Mouse (Mus musculus) embryonic stem cell, embryonic (primary cell): ENCODE results near the gene Heyl.

Experiments
- CTCF ChIA-PET, 4 experiments: fragments of 300-600 bp in 2 of 4; fragments of 350-600 bp in 2 of 4; sonication (Branson Sonifier 250); formaldehyde crosslinking; loops; one replicate each; lab custom pipeline; 2022; ENCODE audit warnings: inconsistent platforms in 2 of 4; lab: Charles Lee
- POLR2A ChIA-PET, 4 experiments: fragments of 300-600 bp in 2 of 4; fragments of 350-600 bp in 2 of 4; sonication (Branson Sonifier 250); formaldehyde crosslinking; loops; one replicate each; lab custom pipeline; 2022; ENCODE audit warnings: antibody characterized with exemption in 4 of 4, inconsistent platforms in 1 of 4; lab: Charles Lee

The Heyl gene

GRCm38 (mm10) chr4:123292390-123292789 is 59.0 kb downstream of the Heyl start:
- POLR2A ChIA-PET, result interaction anchor here in 1 of 4 experiments (0.6 to 1.9 kb wide), 3 partner anchors 8 to 165 kb away, joined by 3 to 5 read pairs (median 4); no protein-coding TSS in a partner anchor

GRCm38 (mm10) chr4:123292989-123293388 is 59.6 kb downstream of the Heyl start:
- POLR2A ChIA-PET, result interaction anchor here in 1 of 4 experiments (1.1 to 5.8 kb wide), 7 partner anchors 8 to 429 kb away, joined by 3 to 33 read pairs (median 4); no protein-coding TSS in a partner anchor
- CTCF ChIA-PET, result interaction anchor here in 2 of 4 experiments (0.5 to 0.7 kb wide), 2 partner anchors 31 to 98 kb away, joined by 3 to 4 read pairs; no protein-coding TSS in a partner anchor

More at GRCm38 (mm10) chr4:123292390-123292789, 59.0 kb downstream of the Heyl start:
- CTCF ChIA-PET, result interaction anchor here in 2 of 4 experiments (0.5 to 0.6 kb wide), 2 partner anchors 15 to 235 kb away, joined by 4 to 11 read pairs; no protein-coding TSS in a partner anchor

DNA sequence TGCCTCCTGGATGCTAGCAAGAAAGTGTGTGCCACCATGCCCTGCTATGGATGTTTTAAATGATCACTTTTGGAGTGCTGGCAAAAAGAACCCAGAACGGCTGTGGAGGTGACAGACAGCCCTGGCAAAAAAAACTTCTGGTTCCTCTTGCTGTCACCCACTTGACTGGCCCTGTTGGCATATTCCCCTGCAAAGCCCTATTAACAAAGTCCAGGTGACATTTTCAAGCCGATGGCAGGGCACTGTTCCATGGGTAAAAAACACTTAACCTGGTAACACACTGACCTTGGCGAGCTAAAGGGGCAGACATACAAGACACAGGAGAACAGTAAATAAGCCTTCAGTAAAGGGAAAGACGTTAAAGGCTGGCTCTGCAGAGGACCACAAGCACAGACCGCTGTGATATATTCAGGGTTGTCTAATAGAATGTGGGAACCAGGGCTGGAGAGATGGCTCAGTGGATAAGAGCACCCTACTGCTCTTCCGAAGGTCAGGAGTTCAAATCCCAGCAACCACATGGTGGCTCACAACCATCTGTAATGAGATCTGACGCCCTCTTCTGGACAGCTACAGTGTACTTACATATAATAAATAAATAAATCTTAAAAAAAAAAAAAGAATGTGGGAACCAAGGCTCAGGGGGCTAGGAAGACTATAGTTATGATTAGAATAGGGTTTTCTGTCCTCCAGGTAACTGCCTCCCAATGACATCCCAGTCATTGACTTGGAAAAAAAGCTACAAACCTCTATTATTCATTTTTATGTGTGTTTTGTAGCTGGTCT is 60.5 kb downstream of the Heyl start:
- POLR2A ChIA-PET, result interaction anchor here in 2 of 4 experiments (0.8 to 5.8 kb wide), 12 partner anchors 8 to 428 kb away, joined by 3 to 33 read pairs (median 4); no protein-coding TSS in a partner anchor

DNA sequence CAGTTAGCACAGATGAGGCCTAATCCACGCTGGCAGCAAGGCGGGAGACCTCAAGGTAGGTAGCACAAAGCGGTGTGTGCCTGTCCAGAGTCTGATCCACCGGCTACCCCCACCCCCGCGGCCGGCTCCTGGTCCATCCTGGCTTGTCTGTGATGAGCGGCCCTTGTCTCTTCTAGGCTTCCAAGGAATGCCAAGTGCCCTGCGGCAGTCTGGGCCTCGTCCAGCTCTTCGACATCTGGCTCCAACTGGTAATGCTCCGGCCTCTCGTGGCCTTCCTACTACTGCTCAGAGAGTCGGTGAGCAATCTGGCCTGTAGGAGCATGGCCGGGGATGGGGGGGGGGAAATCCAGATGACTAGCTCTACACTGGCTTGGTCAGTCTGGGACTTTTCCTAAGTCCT is 61.7 kb downstream of the Heyl start:
- CTCF ChIA-PET, result interaction anchor here in 2 of 4 experiments (0.6 to 1.6 kb wide), 3 partner anchors 10 to 61 kb away, joined by 3 to 4 read pairs (median 3); no protein-coding TSS in a partner anchor
- POLR2A ChIA-PET, result interaction anchor here in 3 of 4 experiments (0.6 to 5.8 kb wide), 12 partner anchors 9 to 543 kb away, joined by 3 to 33 read pairs (median 4); no protein-coding TSS in a partner anchor

More for the DNA sequence above, 60.5 kb downstream of the Heyl start:
- CTCF ChIA-PET, result interaction anchor here in 2 of 4 experiments (0.6 to 0.7 kb wide), 3 partner anchors 9 to 294 kb away, joined by 3 to 4 read pairs (median 3); no protein-coding TSS in a partner anchor

DNA sequence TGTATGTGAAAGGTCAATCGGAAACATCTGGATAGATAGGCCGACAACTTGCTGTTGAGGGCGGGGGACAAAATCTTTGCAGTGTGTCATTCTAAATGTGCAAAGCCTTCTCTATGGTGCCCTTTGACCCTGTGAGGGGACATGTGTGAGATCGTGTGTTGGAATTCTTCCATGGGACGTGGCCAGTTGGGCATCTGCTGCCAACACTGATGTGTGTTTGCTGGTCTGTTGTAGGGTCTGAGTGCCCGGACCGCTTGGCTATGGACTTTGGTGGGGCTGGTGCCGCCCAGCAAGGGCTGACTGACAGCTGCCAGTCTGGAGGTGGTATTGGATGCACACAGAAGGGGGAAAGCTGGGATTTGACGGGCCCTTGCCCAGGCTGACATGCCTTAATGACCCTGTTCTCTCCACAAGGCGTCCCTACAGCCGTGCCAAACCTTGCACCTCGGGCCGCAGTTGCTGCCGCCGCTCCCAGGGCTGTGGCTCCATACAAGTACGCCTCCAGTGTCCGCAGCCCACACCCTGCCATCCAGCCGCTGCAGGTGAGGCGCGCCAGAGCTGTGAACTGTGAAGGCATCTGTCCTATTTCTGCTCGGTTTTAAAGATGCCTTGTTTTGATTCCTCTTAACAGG is 62.3 kb downstream of the Heyl start:
- ChIA-PET CTCF (interaction anchor here in 1 of 4 experiments (0.9 to 1.6 kb wide), 2 partner anchors 10 to 11 kb away, joined by 3 to 4 read pairs; no protein-coding TSS in a partner anchor), POLR2A (interaction anchor here in 3 of 4 experiments (0.5 to 5.8 kb wide), 14 partner anchors 8 to 543 kb away, joined by 3 to 33 read pairs (median 3); no protein-coding TSS in a partner anchor)

DNA sequence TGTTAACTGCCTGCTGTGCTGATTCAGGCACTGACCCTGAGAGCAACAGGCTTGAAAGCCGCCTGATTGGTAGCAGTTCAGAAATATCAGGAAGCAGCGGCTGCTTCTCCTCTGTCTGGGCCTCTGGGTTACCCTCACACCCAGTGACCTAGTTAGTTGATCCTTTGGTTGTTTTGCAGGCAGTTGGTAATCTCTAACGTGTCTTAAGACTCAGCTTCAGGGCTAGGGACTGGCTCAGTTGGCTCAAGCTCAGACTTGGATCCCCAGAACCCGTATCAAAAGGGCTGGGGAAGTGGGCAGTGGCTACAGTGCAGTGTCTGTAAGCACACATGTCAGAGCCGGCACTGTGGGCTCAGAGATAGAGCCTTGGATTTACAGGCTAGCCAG is 62.8 kb downstream of the Heyl start:
- ChIA-PET POLR2A (interaction anchor here in 3 of 4 experiments (0.5 to 5.8 kb wide), 10 partner anchors 8 to 371 kb away, joined by 3 to 33 read pairs (median 3); no protein-coding TSS in a partner anchor), CTCF (interaction anchor here in 1 of 4 experiments (1.6 kb wide), 1 partner anchor 9 kb away, joined by 4 read pairs; no protein-coding TSS in a partner anchor)

- ChIA-PET CTCF (interaction anchor here in 1 of 4 experiments (0.8 kb wide), 1 partner anchor 8 kb away, joined by 3 read pairs; no protein-coding TSS in a partner anchor), POLR2A (interaction anchor here in 3 of 4 experiments (0.8 to 5.8 kb wide), 11 partner anchors 9 to 112 kb away, joined by 3 to 33 read pairs (median 4); no protein-coding TSS in a partner anchor)
These were observed 64.0 kb downstream of the Heyl start for GRCm38 (mm10) chr4:123297195-123297960.

- ChIA-PET POLR2A (interaction anchor here in 2 of 4 experiments (0.8 to 5.8 kb wide), 4 partner anchors 8 to 44 kb away, joined by 3 to 33 read pairs (median 14); no protein-coding TSS in a partner anchor), CTCF (interaction anchor here in 1 of 4 experiments (0.6 kb wide), 1 partner anchor 1781 kb away, joined by 3 read pairs; no protein-coding TSS in a partner anchor)
These were observed 64.9 kb downstream of the Heyl start for GRCm38 (mm10) chr4:123298226-123298625.

DNA sequence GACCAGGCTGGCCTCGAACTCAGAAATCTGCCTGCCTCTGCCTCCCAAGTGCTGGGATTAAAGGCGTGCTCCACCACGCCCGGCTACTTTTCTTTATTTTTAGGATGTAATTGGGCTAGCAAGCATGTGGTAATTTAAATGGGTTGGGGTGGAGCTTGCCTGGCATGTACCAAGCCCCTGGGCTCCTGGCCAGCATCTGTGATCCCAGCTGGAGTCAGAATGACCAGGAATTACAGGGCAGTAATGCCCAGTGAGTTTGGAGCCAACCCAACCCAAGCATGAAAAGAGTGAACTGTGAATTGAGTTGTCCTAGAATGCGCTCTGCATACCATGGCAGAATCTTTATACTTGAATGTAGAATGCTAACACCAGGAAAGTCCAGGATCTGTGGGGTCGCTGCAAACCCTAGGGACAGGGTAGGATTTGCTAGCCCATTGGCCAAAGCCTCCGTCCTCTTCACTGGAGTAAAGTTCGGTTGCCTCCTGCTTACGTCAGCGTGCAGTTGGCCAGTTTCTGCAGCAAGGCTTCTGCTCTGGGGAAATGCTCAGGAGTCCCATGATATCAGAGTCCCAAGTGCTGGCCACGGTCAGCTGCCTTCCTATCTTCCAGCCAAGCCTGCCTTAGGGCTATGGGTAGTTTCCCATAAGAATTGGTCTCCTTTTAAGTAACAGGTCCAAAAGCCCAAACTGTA is 65.8 kb downstream of the Heyl start:
- CTCF ChIA-PET, result interaction anchor here in 2 of 4 experiments (0.9 to 2.3 kb wide), 6 partner anchors 9 to 639 kb away, joined by 3 to 11 read pairs (median 4); no protein-coding TSS in a partner anchor
- POLR2A ChIA-PET, result interaction anchor here in 3 of 4 experiments (0.7 to 3.0 kb wide), 11 partner anchors 11 to 117 kb away, joined by 3 to 26 read pairs (median 7); partner anchors contain the start of gene Bmp8a (in 2 of the 3)
